Mouse (Mus musculus) colon, adult 2 months (tissue): Measurements from ENCODE around the gene Adamts4. TPM values are rescaled to one million over a fixed set of nuclear protein-coding genes. Genes with fewer than 3 reads are reported as not detected.

Experiments
- polyA plus RNA-seq: library from polyadenylated mRNA; depleted of rRNA; stranded (reverse); fragments of >200 nt; gene quantifications from 2 replicates; pipeline ENCODE4 v1.2.3, GENCODE M21; 2012; rRNA removed

The Adamts4 gene
- 4.7 TPM in 2 replicates for polyA plus RNA-seq

GRCm38 (mm10) chr1:171249913-171250600 lies at the start of gene Adamts4:
Adamts4 (plus strand) TSS chr1:171250421.

GRCm38 (mm10) chr1:171213801-171214496 lies 36.3 kb upstream of the Adamts4 start, which contains the start of gene Nr1i3:
Nr1i3 (plus strand) TSS chr1:171213970.

GRCm38 (mm10) chr1:171222238-171223155 lies 27.7 kb upstream of the Adamts4 start, which contains the start of gene Tomm40l:
Tomm40l (minus strand) TSS chr1:171222514.

GRCm38 (mm10) chr1:171224857-171225256 lies 25.4 kb upstream of the Adamts4 start, which contains the start of gene Apoa2:
Apoa2 (plus strand) TSS chr1:171225054.

GRCm38 (mm10) chr1:171234126-171234525 lies 16.1 kb upstream of the Adamts4 start, which contains the start of gene Fcer1g:
Fcer1g (minus strand) TSS chr1:171234365.

GRCm38 (mm10) chr1:171250680-171251593 lies 716 bp downstream of the Adamts4 start, which contains the start of gene Ndufs2:
Ndufs2 (minus strand) TSS chr1:171251388.

GRCm38 (mm10) chr1:171269848-171270572 lies 19.8 kb downstream of the Adamts4 start, which contains the start of gene B4galt3:
B4galt3 (plus strand) TSS chr1:171270328.

GRCm38 (mm10) chr1:171280916-171281527 lies 30.8 kb downstream of the Adamts4 start, which contains the start of gene Ppox:
Ppox (minus strand) TSS chr1:171281186.

GRCm38 (mm10) chr1:171287136-171288081 lies 37.2 kb downstream of the Adamts4 start, which contains the start of gene Usp21:
Usp21 (minus strand) TSS chr1:171287991.

GRCm38 (mm10) chr1:171294298-171295062 lies 44.3 kb downstream of the Adamts4 start, which contains the start of gene Ufc1:
Ufc1 (minus strand) TSS chr1:171295024.

Other genes starting within 250 kb of the Adamts4 start
- 1.3 and 1.4 TPM in 2 replicates for gene Fcgr4, start 231.5 kb upstream of the Adamts4 start, polyA plus RNA-seq
- 7.1 and 7.7 TPM in 2 replicates for gene Fcgr3, start 185.5 kb upstream of the Adamts4 start, polyA plus RNA-seq
- 1.2 and 1.7 TPM in 2 replicates for gene Cfap126, start 136.5 kb upstream of the Adamts4 start, polyA plus RNA-seq
- gene Sdhc, start 99.8 kb upstream of the Adamts4 start, polyA plus RNA-seq, result 205 and 248 TPM in 2 replicates
- gene Mpz, start 99.7 kb upstream of the Adamts4 start, polyA plus RNA-seq, result 0.91 and 1.0 TPM in 2 replicates
- 42.0 and 71.2 TPM in 2 replicates for gene Pcp4l1, start 54.2 kb upstream of the Adamts4 start, polyA plus RNA-seq
- 2.3 and 2.4 TPM in 2 replicates for gene Nr1i3, start 36.5 kb upstream of the Adamts4 start, polyA plus RNA-seq
- gene Tomm40l, start 27.9 kb upstream of the Adamts4 start, polyA plus RNA-seq, result 35.4 and 39.0 TPM in 2 replicates
- 0.64 and 3.6 TPM in 2 replicates for gene Apoa2, start 25.4 kb upstream of the Adamts4 start, polyA plus RNA-seq
- gene Fcer1g, start 16.1 kb upstream of the Adamts4 start, polyA plus RNA-seq, result 34.3 and 37.0 TPM in 2 replicates
- gene Ndufs2, start 967 bp downstream of the Adamts4 start, polyA plus RNA-seq, result 134 and 158 TPM in 2 replicates
- gene B4galt3, start 19.9 kb downstream of the Adamts4 start, polyA plus RNA-seq, result 75.9 and 85.5 TPM in 2 replicates
- gene Ppox, start 30.8 kb downstream of the Adamts4 start, polyA plus RNA-seq, result 31.9 and 36.7 TPM in 2 replicates
- 41.4 and 43.3 TPM in 2 replicates for gene Usp21, start 37.6 kb downstream of the Adamts4 start, polyA plus RNA-seq
- gene Ufc1, start 44.6 kb downstream of the Adamts4 start, polyA plus RNA-seq, result 23.2 and 26.3 TPM in 2 replicates
- gene Dedd, start 78.7 kb downstream of the Adamts4 start, polyA plus RNA-seq, result 49.2 and 53.1 TPM in 2 replicates
- gene Nit1, start 95.2 kb downstream of the Adamts4 start, polyA plus RNA-seq, result 62.5 and 68.1 TPM in 2 replicates
- gene Pfdn2, start 95.2 kb downstream of the Adamts4 start, polyA plus RNA-seq, result 2.3 and 5.7 TPM in 2 replicates
- 1.0 and 2.1 TPM in 2 replicates for gene Klhdc9, start 110.4 kb downstream of the Adamts4 start, polyA plus RNA-seq
- 2.6 and 3.2 TPM in 2 replicates for gene Nectin4, start 119.7 kb downstream of the Adamts4 start, polyA plus RNA-seq
- gene Arhgap30, start 138.5 kb downstream of the Adamts4 start, polyA plus RNA-seq, result 3.7 and 4.7 TPM in 2 replicates
- 85.2 and 90.3 TPM in 2 replicates for gene Usf1, start 160.9 kb downstream of the Adamts4 start, polyA plus RNA-seq
- 463 and 469 TPM in 2 replicates for gene Tstd1, start 168.5 kb downstream of the Adamts4 start, polyA plus RNA-seq
- gene F11r, start 187.1 kb downstream of the Adamts4 start, polyA plus RNA-seq, result 108 and 134 TPM in 2 replicates